Mouse (Mus musculus) stomach, adult 2 months (tissue): ENCODE results near the gene Olfr578. TPM values are rescaled to one million over a fixed set of nuclear protein-coding genes. Genes with fewer than 3 reads are reported as not detected.

Experiments used
- polyA plus RNA-seq: library from polyadenylated mRNA; depleted of rRNA; stranded (reverse); fragments of >200 nt; gene quantifications from 2 replicates; pipeline ENCODE4 v1.2.3, GENCODE M21; 2012; rRNA removed

Gene Olfr578
- polyA plus RNA-seq, result not detected in 2 replicates

DNA sequence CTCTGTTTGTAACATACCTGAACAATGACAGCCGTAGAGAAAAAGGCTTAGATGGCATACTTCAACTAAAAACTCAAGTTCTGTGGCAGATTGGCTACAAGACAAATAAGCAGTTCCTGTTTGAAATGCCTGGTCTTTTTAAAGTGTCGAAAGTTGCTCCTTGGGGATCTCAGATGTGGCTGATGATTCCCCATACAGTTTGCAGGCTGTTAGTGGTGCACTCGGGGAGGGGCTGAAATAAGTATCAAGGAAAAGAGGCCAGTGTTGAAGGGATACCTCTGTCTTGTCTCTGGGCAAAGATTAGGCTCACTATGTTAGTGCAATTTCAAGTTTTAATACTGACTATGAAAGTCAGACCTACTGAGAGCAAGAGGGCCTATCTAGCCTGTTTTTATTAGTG, at the start of gene Olfr578:
Gene Olfr578 (minus strand): TSS at position 101 of the 400 bp plus-strand sequence.

DNA sequence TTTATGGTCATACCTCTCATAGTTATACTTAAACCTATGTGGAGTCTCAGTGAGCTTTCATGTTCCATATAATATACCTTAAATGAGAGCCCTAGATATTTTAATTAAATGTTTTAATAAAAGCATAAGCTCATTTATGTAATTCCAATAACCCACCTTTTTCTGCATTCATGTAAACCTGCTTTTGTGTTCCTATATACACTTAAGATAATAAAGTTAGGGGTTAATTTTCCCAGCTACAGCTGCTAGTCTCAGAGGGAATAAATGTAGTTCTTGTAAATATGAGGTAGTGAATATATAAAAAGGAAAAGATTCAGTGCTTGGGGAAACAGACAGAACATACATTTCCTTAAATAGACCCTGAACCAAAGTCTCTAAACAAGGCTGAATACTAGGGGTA, 48.6 kb upstream of the Olfr578 start, which contains the start of gene Olfr582:
Gene Olfr582 (plus strand): TSS at position 301 of the 400 bp plus-strand sequence.

DNA sequence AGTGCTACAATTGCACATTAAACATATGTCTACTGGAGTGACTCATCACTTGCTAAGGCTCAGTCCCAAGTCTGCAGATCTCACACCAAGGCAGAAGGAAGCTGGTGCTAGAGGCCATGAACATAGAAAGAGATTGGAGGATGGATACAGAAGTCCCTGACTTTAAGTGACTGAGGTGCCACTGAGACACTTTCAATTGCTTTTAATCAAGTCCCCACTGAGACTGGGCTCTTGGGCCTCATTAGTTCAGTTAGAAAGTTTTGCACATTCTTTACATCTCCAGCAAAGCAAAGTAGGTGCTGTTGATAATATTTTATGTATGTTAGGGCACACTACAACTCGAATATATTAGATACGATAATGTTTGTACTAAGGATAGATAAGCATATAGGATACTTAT, 13.3 kb downstream of the Olfr578 start, which contains the start of gene Olfr577:
Gene Olfr577 (minus strand): TSS at position 101 of the 400 bp plus-strand sequence.

DNA sequence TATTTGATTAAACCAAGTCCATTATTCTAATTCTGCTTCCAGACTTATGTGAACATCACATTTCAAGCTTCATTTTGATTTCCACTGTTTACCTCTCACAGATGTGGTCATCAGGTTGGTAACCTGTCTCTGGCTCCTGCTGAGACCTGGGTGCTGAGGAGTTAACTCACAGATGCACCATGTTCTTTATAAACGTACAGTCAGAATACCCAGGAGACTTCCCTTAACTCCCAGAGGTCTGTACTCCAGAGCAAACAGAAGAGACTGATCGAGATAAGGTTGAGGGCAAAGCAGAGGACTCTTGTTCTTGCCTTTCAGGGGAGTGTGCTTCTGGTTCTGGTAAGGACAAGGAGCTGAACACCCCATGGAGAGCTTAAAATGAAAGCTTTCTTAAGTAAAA, 26.8 kb downstream of the Olfr578 start, which contains the start of gene Olfr576:
Gene Olfr576 (plus strand): TSS at position 301 of the 400 bp plus-strand sequence.

DNA sequence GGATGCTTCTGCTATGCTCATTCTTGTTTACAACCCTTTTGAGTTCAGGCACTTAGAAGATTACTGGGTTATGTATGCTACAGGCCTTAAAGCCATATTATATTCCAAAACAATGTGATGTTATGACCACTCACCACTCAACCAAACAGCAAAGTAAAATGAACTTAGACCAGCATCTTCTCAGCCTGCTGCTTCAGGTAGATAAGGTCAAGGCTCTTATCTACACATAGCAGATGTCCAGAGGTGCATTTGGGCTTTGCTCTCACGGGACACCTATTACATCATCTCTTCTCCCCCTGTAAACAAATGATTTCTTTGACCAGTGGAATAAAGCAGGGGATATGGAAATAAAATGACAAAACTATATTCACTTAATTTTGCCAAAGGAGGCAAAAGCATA, 30.5 kb downstream of the Olfr578 start, which contains the start of gene Olfr575:
Gene Olfr575 (minus strand): TSS at position 183 of the 400 bp plus-strand sequence.

DNA sequence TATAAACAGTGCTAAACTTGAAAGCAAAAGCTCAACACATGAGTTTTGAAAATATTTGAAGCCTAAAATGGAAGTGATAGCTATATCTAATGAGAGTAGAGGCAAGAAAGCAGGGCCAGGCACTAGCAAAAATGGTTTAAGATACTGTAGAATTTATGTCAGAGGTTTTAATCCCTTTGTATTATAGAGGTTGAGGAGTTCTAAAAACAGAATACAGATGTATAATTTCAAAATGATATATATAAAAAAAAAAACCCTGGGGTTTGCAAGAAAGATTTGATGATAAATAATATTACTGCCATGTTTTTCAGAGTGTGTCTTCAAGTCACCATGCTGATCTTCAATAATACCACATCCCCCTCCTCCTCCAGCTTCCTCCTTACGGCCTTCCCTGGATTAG, 41.0 kb downstream of the Olfr578 start, which contains the start of gene Olfr574:
Gene Olfr574 (plus strand): TSS at position 301 of the 400 bp plus-strand sequence.

DNA sequence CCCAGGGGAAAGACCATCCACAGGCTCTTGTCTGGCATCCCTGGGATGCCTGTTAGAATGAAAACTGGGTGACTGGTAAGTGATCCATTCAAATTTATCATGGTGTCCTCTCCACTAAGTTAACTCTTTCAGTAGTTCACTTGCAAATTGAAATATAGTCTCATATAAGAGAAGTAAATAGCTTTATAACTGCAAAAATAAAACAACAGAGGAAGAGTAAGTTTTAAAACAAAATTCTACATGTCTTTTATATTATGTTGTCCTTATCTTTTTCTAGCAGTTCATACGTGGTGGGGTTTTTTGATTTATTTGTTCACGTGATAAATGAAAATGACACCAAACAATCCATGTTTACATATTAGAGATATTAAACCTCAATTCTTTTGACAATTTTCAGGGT, 46.6 kb downstream of the Olfr578 start, which contains the start of gene Olfr573-ps1:
Gene Olfr573-ps1 (minus strand): TSS at position 101 of the 400 bp plus-strand sequence.

Other genes starting within 250 kb of the Olfr578 start
- gene Olfr560, start 230.0 kb downstream of the Olfr578 start, polyA plus RNA-seq, result not detected in 2 replicates
- gene Olfr78, start 229.9 kb downstream of the Olfr578 start, polyA plus RNA-seq, result 0.41 and 0.78 TPM in 2 replicates
- not detected in 2 replicates for gene Olfr561, start 218.1 kb downstream of the Olfr578 start, polyA plus RNA-seq
- gene Olfr564, start 185.8 kb downstream of the Olfr578 start, polyA plus RNA-seq, result not detected in 2 replicates
- gene Olfr566, start 130.6 kb downstream of the Olfr578 start, polyA plus RNA-seq, result not detected in 2 replicates
- gene Olfr568, start 112.2 kb downstream of the Olfr578 start, polyA plus RNA-seq, result not detected in 2 replicates
- gene Olfr569, start 98.4 kb downstream of the Olfr578 start, polyA plus RNA-seq, result not detected in 2 replicates
- gene Olfr570, start 94.7 kb downstream of the Olfr578 start, polyA plus RNA-seq, result not detected in 2 replicates
- not detected in 2 replicates for gene Olfr571, start 71.8 kb downstream of the Olfr578 start, polyA plus RNA-seq
- not detected in 2 replicates for gene Olfr572, start 64.9 kb downstream of the Olfr578 start, polyA plus RNA-seq
- gene Olfr573-ps1, start 46.7 kb downstream of the Olfr578 start, polyA plus RNA-seq, result not detected in 2 replicates
- gene Olfr574, start 40.9 kb downstream of the Olfr578 start, polyA plus RNA-seq, result not detected in 2 replicates
- gene Olfr575, start 30.5 kb downstream of the Olfr578 start, polyA plus RNA-seq, result not detected in 2 replicates
- not detected in 2 replicates for gene Olfr576, start 26.7 kb downstream of the Olfr578 start, polyA plus RNA-seq
- gene Olfr577, start 13.4 kb downstream of the Olfr578 start, polyA plus RNA-seq, result not detected in 2 replicates
- not detected in 2 replicates for gene Olfr582, start 48.7 kb upstream of the Olfr578 start, polyA plus RNA-seq
- not detected in 2 replicates for gene Olfr583, start 62.0 kb upstream of the Olfr578 start, polyA plus RNA-seq
- gene Olfr584, start 92.6 kb upstream of the Olfr578 start, polyA plus RNA-seq, result not detected in 2 replicates
- not detected in 2 replicates for gene Olfr585, start 108.4 kb upstream of the Olfr578 start, polyA plus RNA-seq
- gene Olfr586, start 136.3 kb upstream of the Olfr578 start, polyA plus RNA-seq, result not detected in 2 replicates
- not detected in 2 replicates for gene Olfr588-ps1, start 151.6 kb upstream of the Olfr578 start, polyA plus RNA-seq
- not detected in 2 replicates for gene Olfr589, start 167.0 kb upstream of the Olfr578 start, polyA plus RNA-seq
- gene Olfr591, start 189.0 kb upstream of the Olfr578 start, polyA plus RNA-seq, result not detected in 2 replicates
- gene Olfr592, start 195.5 kb upstream of the Olfr578 start, polyA plus RNA-seq, result not detected in 2 replicates
- not detected in 2 replicates for gene Olfr593, start 222.5 kb upstream of the Olfr578 start, polyA plus RNA-seq
- not detected in 2 replicates for gene Olfr594, start 227.7 kb upstream of the Olfr578 start, polyA plus RNA-seq